In the genomic region with DNA sequence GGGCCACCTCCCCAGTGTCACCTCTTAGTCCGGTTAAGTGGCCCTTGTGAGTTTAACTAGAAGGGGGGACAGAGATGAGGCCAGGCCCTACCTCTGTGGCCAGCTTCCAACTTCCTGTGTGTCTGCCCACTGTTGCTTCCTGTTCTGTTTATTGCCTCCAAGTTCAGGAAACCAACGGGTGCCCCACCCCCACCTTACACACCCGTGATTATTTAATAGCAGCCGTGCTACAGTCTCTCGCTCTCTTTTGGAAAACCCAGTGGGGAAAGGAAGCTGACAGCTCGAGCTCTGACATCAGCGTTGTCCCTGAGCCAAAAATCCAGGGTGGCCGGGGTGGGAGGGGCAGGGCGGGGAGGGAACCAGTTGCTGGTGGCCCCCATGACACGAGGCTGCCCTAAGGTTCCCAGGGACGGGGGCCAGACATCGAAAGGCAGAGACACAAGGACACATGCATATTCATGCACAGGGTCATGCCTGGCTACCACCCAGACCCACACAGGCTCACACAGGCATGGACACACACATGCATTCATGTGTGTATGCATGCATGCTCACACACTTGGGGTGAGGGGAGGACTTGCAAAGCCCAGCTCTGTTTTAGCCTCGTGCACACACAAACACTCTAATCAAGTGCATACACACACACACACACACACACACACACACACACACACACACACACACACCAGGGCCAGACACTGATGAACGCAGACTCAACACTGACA, we compare ENCODE assay signal across 8 mouse cellular contexts. TPM values are rescaled to one million over a fixed set of nuclear protein-coding genes. Genes with fewer than 3 reads are reported as not detected.
DNase-seq lines count a peak whose midpoint lies in the region; ATAC-seq lines count a peak whose summit lies in the region.

No protein-coding gene starts in this region.

- H3K9me3 ChIP-seq in forebrain, embryonic 13.5 days (replicated peaks): no peaks in the 10 kb centered on the region
- no peaks in the 10 kb centered on the region for H3K9me3 ChIP-seq in forebrain, embryonic 10.5 days
- H3K9me3 ChIP-seq in heart, embryonic 13.5 days: no peaks in the 10 kb centered on the region
- H3K9me3 ChIP-seq in midbrain, embryonic 12.5 days: no peaks in the 10 kb centered on the region

- peaks cover 26% of the 10 kb centered on the region for H3K4me1 ChIP-seq in forebrain, embryonic 13.5 days
- H3K4me1 ChIP-seq in forebrain, embryonic 10.5 days: peaks cover 43% of the 10 kb centered on the region
- peaks cover 50% of the 10 kb centered on the region for H3K4me1 ChIP-seq in heart, embryonic 13.5 days
- peaks cover 16% of the 10 kb centered on the region; the same call in 1 of the 2 replicates for H3K4me1 ChIP-seq in midbrain, embryonic 12.5 days

- whole genome bisulfite sequencing in forebrain, embryonic 13.5 days: 40% methylated on average over 14 of the region's 14 CpGs
- 76% methylated on average over 14 of the region's 14 CpGs for WGBS in forebrain, embryonic 10.5 days
- WGBS in heart, embryonic 13.5 days: 31% methylated on average over 14 of the region's 14 CpGs
- WGBS in large intestine, adult 2 months: 4% methylated on average over 14 of the region's 14 CpGs
- WGBS in midbrain, embryonic 12.5 days: 63% methylated on average over 14 of the region's 14 CpGs

- peaks cover 22% of the 10 kb centered on the region for H3K27me3 ChIP-seq in forebrain, embryonic 13.5 days
- H3K27me3 ChIP-seq in forebrain, embryonic 10.5 days (ENCODE audit: poor library complexity, severe bottlenecking): peaks cover 48% of the 10 kb centered on the region
- H3K27me3 ChIP-seq in heart, embryonic 13.5 days (replicated peaks): peaks cover 36% of the 10 kb centered on the region
- peaks cover 47% of the 10 kb centered on the region for H3K27me3 ChIP-seq in midbrain, embryonic 12.5 days

- H3K36me3 ChIP-seq in forebrain, embryonic 13.5 days (ENCODE audit: poor library complexity, severe bottlenecking): no peaks in the 10 kb centered on the region
- no peaks in the 10 kb centered on the region for H3K36me3 ChIP-seq in forebrain, embryonic 10.5 days (replicated peaks)
- H3K36me3 ChIP-seq in heart, embryonic 13.5 days: no peaks in the 10 kb centered on the region
- no peaks in the 10 kb centered on the region for H3K36me3 ChIP-seq in midbrain, embryonic 12.5 days

- 0 out of 2 replicates have a peak, but pooled peaks have one; percentile 43 for ATAC-seq in forebrain, embryonic 13.5 days
- ATAC-seq in heart, embryonic 13.5 days (ENCODE audit: extremely low read depth, insufficient number of reproducible peaks, low FRiP score, low TSS enrichment): no peak
- ATAC-seq in midbrain, embryonic 12.5 days (ENCODE audit: low FRiP score, low read depth): peak; percentile 28; the same call in 1 of the 2 replicates

- no peak overlapping the region for H3K27ac ChIP-seq in forebrain, embryonic 13.5 days
- no peak overlapping the region for H3K27ac ChIP-seq in forebrain, embryonic 10.5 days
- peak overlapping the region; percentile 57 for H3K27ac ChIP-seq in heart, embryonic 13.5 days (replicated peaks)
- H3K27ac ChIP-seq in midbrain, embryonic 12.5 days (replicated peaks): no peak overlapping the region

- no peak overlapping the region for H3K4me2 ChIP-seq in forebrain, embryonic 13.5 days
- H3K4me2 ChIP-seq in heart, embryonic 13.5 days: peak overlapping the region; percentile 50
- H3K4me2 ChIP-seq in midbrain, embryonic 12.5 days (replicated peaks): no peak overlapping the region

- DNase-seq in forebrain, embryonic 10.5 days (ENCODE audit: extremely low spot score, low spot score): no peak
- peak; percentile 85 for DNase-seq in Muller cell, postnatal 12 days (ENCODE audit: inconsistent ontology term)
- DNase-seq in large intestine, adult 2 months (ENCODE audit: low read depth, low spot score): peak; percentile 88
- DNase-seq in urinary bladder, adult 18-20 months (ENCODE audit: low spot score in 2 of 2): no peak
- no peak for DNase-seq in frontal cortex, postnatal 36 days (ENCODE audit: low spot score in 2 of 2)

- H3K9ac ChIP-seq in forebrain, embryonic 13.5 days: no peak overlapping the region; the same call in 1 of the 2 replicates
- H3K9ac ChIP-seq in heart, embryonic 13.5 days: peak overlapping the region; percentile 63
- 0 out of 2 replicates have a peak overlapping the region, but pooled peaks have one; percentile 6 for H3K9ac ChIP-seq in midbrain, embryonic 12.5 days (replicated peaks)

- no peak overlapping the region for H3K4me3 ChIP-seq in forebrain, embryonic 13.5 days
- no peak overlapping the region for H3K4me3 ChIP-seq in forebrain, embryonic 10.5 days
- H3K4me3 ChIP-seq in heart, embryonic 13.5 days: no peak overlapping the region
- H3K4me3 ChIP-seq in midbrain, embryonic 12.5 days: no peak overlapping the region

RNA-seq across cellular contexts. Expression of gene Lif, which starts 3.3 kb away (rescaled TPM):
- 0.04 TPM in 1 of 2 replicates, not detected in the other for polyA plus RNA-seq in forebrain, embryonic 13.5 days (2015; fragmentation: Nextera tagmentation; extraction: Ambion mirVana)
- polyA plus RNA-seq in forebrain, embryonic 10.5 days (2016; fragmentation: Nextera tagmentation; extraction: Ambion mirVana): 0.11 TPM in 1 of 2 replicates, not detected in the other
- 0.10 and 0.56 TPM in 2 replicates for polyA plus RNA-seq in heart, embryonic 13.5 days (2015; fragmentation: Nextera tagmentation; extraction: Ambion mirVana)
- polyA plus RNA-seq in large intestine, adult 2 months (2012; rRNA removed): 2.9 and 4.0 TPM in 2 replicates
- 0.05 TPM in 1 of 2 replicates, not detected in the other for polyA plus RNA-seq in midbrain, embryonic 12.5 days (2016; fragmentation: Nextera tagmentation; extraction: Ambion mirVana)

RNA-seq across cellular contexts. Expression of gene Osm, which starts 24.4 kb away (rescaled TPM):
- polyA plus RNA-seq in forebrain, embryonic 13.5 days (2015; fragmentation: Nextera tagmentation; extraction: Ambion mirVana): not detected in 2 replicates
- polyA plus RNA-seq in forebrain, embryonic 10.5 days (2016; fragmentation: Nextera tagmentation; extraction: Ambion mirVana): 0.06 TPM in 1 of 2 replicates, not detected in the other
- 0.08 TPM in 1 of 2 replicates, not detected in the other for polyA plus RNA-seq in heart, embryonic 13.5 days (2015; fragmentation: Nextera tagmentation; extraction: Ambion mirVana)
- 0.44 and 0.60 TPM in 2 replicates for polyA plus RNA-seq in large intestine, adult 2 months (2012; rRNA removed)
- polyA plus RNA-seq in midbrain, embryonic 12.5 days (2016; fragmentation: Nextera tagmentation; extraction: Ambion mirVana): not detected in 2 replicates

RNA-seq across cellular contexts. Expression of gene Castor1, which starts 42.6 kb away (rescaled TPM):
- polyA plus RNA-seq in forebrain, embryonic 13.5 days (2015; fragmentation: Nextera tagmentation; extraction: Ambion mirVana): 0.85 and 1.4 TPM in 2 replicates
- polyA plus RNA-seq in forebrain, embryonic 10.5 days (2016; fragmentation: Nextera tagmentation; extraction: Ambion mirVana): 1.9 and 2.6 TPM in 2 replicates
- polyA plus RNA-seq in heart, embryonic 13.5 days (2015; fragmentation: Nextera tagmentation; extraction: Ambion mirVana): 3.5 and 4.6 TPM in 2 replicates
- polyA plus RNA-seq in large intestine, adult 2 months (2012; rRNA removed): 3.4 and 4.5 TPM in 2 replicates
- polyA plus RNA-seq in midbrain, embryonic 12.5 days (2016; fragmentation: Nextera tagmentation; extraction: Ambion mirVana): 2.1 and 2.9 TPM in 2 replicates

Comparison
In these comparisons a context has a peak if more than half of its experiments do, and no peak if none do; other contexts are left out.
1. DNase-seq: peak in Muller cell, postnatal 12 days (single experiment) and large intestine, adult 2 months (single experiment); none in forebrain, embryonic 10.5 days (single experiment), urinary bladder, adult 18-20 months (0 of 2) and frontal cortex, postnatal 36 days (0 of 2).